Mouse (Mus musculus) CD8-positive naive resting alpha-beta T cell, adult 2 months (primary cell): ENCODE measurements around the gene Ppp2r1b.

Experiments
- DNase-seq, 2 experiments: peaks; one replicate each; pipeline ENCODE4 v3.0.0; 2022; ENCODE audit warnings: low read depth in 2 of 2, low spot score in 2 of 2

Gene Ppp2r1b

GRCm38 (mm10) chr9:50911861-50912515 lies 66.9 kb downstream of the Ppp2r1b start:
- no peak for DNase-seq

GRCm38 (mm10) chr9:50918131-50918530 lies 73.0 kb downstream of the Ppp2r1b start:
- DNase-seq: no peak

GRCm38 (mm10) chr9:50919554-50919953 lies 74.5 kb downstream of the Ppp2r1b start:
- DNase-seq: no peak

DNA sequence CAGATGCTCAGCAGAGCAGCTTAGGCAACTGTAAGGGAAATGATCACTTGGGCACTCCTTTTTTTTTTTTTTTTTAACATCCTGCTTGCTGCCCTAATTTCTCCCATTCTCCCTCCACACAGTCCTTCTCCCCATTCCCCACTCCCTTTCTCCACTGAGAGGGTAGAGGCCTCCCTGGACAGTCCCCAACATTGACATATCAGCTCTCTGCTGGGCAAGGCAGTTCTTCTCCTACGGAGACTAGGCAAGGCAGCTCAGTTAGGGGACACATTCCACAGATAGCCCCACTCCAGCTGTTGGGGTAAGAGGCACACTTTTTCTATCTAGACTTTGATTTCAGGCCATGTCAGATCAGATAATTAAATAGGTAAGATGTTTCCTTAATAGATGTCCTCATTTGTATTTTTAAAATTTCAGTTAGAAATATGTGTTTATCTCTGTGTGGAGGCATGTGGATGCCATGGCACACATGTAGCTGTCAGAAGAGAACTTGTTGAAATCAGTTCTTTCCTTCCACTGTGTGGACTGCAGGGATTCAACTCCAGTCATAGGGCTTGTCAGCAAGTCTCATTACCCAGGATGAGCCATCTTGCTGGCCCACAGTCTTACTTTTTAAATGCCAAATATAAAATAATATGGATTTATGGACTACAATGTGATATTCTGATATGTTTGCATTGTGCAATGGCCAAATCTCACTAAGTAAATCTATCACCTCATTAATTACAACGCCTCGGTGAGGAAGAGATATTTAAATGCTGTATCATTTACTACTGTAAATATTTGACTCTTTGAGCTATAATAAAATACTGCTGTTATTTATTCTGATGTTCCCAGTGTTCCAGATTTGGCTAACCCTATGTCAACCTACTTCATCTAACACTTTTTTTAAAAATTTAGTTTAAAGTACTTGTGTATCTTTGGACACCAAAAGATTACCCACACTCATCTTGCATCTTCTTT lies 76.1 kb downstream of the Ppp2r1b start:
- no peak for DNase-seq

DNA sequence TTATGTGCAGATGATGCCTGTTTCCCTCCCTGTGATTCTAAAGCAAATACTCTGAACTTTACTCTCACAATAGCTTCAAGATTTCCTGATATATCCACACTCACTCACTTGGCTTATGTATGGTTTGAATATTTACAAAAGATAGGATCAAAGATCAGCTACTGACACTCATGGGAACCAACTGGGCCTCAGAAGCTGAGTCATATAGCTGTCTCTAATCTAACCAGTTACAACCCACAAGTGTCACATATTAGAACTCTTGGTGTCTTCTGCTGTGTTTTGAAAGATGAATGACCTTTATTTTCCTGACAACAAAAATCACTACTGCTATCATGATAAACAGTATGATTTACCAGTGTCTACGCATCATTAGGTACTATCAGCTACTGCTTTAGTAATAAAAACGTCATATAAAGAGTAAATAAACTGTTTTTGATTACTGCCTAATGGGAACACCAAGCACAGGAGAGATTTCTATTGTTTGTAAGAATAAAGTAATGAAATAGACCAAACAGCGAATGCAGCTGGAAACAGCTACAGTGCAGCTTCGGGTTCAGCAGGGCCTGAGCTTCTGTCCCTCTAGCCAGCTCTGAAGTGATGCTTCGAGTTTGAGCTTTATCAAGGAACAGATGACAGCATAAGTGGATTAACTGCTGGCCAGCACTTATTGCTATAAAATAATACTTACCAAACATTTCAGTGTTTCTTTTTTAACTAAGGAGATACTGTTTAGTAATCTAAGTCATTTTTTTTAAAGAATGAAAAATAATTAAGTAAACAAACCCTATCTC lies 77.5 kb downstream of the Ppp2r1b start:
- DNase-seq: no peak

- DNase-seq: no peak
Measured at GRCm38 (mm10) chr9:50924454-50924853, 79.4 kb downstream of the Ppp2r1b start.

- DNase-seq: no peak
Measured at GRCm38 (mm10) chr9:50925801-50926200, 80.7 kb downstream of the Ppp2r1b start.

DNA sequence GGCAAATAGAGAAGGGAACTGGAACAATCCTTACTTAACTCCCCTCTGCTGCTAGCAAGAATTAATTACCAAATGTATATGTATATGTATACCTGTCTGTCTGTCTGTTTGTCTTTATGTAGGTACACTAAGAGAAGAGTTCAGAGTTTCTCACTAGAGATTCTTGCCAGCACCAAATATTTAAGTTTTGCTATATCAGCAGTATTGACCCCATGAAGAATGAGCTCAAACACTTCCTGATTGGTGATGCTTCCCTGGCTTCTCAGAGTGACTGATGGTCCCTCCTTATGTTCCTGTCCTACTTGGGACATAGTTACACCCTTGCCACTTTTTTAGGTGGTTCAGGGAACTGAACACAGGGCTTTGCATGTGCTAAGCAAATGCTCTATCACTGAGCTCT lies 84.9 kb downstream of the Ppp2r1b start:
- no peak for DNase-seq

DNA sequence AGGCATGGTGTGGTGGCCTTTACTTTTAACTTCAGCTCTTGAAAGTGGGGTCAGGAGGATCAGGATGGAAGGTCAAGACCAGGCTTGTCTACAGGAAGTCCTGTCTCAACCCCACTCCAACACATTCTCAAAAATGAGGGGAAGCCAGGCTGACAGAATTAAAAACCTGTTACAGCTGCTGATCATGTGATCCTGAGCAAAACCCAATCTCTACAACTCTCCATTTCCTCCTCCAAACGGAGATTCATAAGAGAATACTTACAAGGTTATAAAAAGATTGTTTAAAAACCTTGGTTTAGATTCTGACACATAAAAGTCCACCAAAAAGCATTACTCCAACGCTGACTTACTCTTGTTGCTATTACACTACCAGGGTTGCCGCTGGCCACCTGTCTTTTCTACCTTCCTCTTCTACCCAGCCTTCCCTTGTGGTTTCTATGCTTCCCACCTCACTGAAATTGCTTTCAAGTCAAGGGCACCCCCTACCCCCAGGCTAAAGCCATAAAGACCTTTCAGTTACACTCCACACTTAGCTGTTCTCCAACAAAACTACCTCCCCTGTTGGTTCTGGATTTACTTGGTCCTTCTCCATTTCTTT lies 96.8 kb downstream of the Ppp2r1b start:
- DNase-seq: no peak

DNA sequence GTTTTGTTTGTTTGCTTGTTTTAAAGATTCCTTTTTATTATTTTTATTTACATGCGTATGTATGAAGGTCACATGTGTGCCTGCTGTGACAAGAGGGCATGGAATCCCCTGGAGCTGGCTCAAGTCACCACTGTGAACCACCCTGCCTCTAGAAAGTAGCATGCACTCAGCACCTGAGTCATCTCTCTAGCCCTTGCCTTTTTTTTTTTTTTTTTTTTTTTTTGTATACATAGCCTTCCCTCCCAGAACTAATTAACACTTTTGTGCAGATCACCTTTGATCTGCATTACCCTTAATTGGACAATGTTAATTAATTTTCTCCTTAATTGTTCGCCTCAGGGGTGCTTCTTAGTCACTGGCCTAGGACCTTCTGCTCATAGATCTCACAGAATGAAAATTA lies 97.6 kb downstream of the Ppp2r1b start:
- no peak for DNase-seq
